Mouse (Mus musculus): ENCODE measurements at regions not wholly inside any gene's neighbourhood (a gene's known extent, or its start where the extent isn't known, plus 50 kb on each side); places are given as distances from the start of the nearest gene placed in this dataset.

DNA sequence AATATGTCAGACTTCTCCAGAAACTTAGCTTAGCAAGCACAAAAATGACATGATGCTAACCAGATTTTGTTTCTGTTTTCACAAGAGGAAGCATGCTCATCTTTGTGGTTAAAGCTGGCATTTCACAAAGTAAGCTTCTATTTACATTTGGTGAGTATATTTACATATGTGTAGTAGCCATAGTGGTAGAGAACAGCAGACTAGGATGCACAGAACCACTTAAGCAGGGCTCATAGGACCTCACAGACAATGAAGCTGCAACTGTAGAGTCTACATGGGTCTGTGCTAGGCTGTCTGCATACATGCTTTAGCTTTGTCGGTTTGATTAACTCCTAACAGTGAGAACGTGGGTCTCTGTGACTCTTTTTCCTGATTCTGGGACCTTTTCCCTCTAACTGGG, 105.3 kb upstream of the 4921530L21Rik start:
- 57% methylated on average over 2 of the region's 2 CpGs for WGBS
- ATAC-seq (ENCODE audit: low FRiP score), result no peak
- H3K4me2 ChIP-seq, result no peak overlapping the region

GRCm38 (mm10) chr14:95777439-95777838, 103.6 kb upstream of the 4921530L21Rik start:
- Histone ChIP-seq H3K4me3 (replicated peaks) (no peak overlapping the region), H3K36me3 (replicated peaks) (no peaks in the 10 kb centered on the region), H3K27me3 (no peaks in the 10 kb centered on the region), H3K4me2 (no peak overlapping the region), H3K9me3 (no peaks in the 10 kb centered on the region), H3K9ac (no peak overlapping the region), H3K27ac (no peak overlapping the region), H3K4me1 (no peaks in the 10 kb centered on the region)
- no peak for ATAC-seq (ENCODE audit: low FRiP score)

More for the DNA sequence above, 105.3 kb upstream of the 4921530L21Rik start:
- Histone ChIP-seq H3K4me1 (no peaks in the 10 kb centered on the region), H3K27ac (no peak overlapping the region), H3K4me3 (replicated peaks) (no peak overlapping the region), H3K9me3 (no peaks in the 10 kb centered on the region), H3K27me3 (no peaks in the 10 kb centered on the region), H3K36me3 (replicated peaks) (no peaks in the 10 kb centered on the region), H3K9ac (no peak overlapping the region)
